Mouse (Mus musculus) fat pad, adult 2 months (tissue): ENCODE results near the gene Slc4a5.
"Not testable (repeated sequence)": the region's sequence is repeated elsewhere in the genome, so short reads cannot be mapped to it uniquely, and the experiment has no call there.

Experiments
- DNase-seq: peaks from one replicate; pipeline ENCODE4 v3.0.0-alpha.2; 2011; ENCODE audit warnings: low read depth, low spot score; ENCODE audit errors: extremely low read depth

The Slc4a5 gene

DNA sequence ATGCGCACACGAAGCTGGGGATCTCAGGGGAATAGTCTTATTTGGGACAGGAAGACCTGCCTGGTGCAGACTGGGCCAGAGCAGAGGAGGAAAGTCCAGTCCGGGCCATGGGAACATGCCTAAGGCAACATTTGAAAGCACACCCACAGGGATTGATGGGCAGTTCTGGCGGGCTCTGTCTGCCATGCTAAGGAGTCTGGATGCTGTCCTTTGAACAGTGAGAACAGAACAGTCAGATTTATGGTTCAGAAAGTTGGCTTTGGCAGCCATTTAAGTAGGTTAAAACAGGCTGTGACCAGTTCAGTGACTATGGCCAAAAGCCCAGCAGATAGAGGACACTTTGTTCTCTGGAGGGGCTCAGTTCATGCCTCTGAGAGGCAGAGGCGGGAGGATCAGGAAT, 82.6 kb downstream of the Slc4a5 start:
- peak; percentile 67 for DNase-seq

DNA sequence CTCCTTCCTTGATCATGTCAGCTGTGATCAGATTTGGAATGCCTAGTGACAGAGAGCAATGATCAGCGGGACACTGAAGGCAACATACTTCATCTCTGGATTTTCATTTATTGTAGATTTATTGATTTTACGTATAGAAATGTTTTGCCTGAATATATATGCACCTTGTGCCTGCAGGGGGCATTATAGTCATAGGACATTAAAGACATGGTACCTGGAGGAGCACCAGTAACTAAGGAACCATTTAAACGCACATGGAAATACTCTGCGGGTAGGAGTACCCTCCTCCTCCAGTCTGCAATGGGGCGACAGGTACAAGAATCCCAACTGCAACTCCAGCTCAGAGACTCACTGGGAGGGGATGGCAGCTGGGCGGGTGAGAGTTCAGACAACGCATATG, 89.4 kb downstream of the Slc4a5 start:
- DNase-seq = no peak

DNA sequence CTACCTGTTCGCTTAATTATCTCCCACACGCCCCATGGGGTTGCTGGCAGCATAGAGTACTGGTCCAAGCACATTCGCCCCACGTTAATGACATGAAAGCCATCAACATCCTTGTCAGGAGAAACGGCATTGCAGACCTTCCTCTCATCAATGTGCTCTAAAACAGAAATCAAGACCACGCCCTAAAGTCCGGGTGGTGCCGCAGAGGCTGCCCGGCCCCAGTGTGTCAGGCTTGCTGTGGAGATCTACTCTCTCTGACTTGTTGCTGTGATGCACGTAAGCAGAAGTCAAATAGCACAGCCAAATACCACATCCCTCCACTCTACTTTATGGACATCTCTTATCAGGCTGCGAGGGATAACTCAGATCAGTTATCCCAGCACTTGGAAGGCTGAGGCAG, 91.6 kb downstream of the Slc4a5 start:
- no peak for DNase-seq

DNA sequence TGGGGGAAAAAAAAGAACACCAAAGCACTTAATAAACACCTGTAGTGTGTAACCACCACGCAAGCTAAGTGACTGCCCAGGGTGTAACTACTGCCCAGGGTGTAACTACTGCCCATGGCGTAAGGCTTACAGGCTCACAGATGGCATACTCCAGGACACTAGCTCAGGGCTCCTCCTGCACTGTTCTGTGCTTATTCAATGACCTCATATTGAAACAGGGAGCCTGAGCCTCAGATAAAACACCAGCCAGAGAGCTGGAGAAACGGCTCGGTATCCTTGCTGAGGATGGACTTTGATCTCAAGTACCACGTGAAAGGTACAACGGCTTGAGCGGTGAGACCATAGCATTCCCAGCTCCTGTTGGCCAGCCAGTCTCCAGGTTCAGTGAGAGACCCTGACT, 92.4 kb downstream of the Slc4a5 start:
- no peak for DNase-seq

- DNase-seq = no peak
Measured at GRCm38 (mm10) chr6:83312514-83312913, 92.9 kb downstream of the Slc4a5 start.

- DNase-seq = peak; percentile 73
Measured at GRCm38 (mm10) chr6:83315293-83315692, 95.7 kb downstream of the Slc4a5 start.

DNA sequence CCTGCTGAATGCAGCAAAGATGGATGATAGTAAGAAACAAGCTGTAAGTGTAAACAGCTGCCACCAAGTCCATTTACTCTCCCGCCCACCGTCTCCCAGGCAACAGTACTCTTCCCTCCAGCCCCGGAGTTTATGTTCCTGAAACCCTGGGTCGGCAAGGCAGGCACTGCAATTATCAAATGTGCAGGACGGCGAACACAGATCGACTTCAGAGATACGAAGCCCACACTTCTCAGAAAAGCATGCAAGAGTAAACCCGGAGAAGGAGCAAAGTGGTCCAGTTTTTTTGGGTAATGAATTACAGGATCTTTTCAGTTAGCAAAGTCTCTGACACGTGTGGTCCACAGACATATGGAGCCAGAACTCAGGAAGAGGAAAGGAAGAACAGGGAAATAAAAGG, 96.4 kb downstream of the Slc4a5 start:
- DNase-seq = no peak

GRCm38 (mm10) chr6:83317108-83317741, 97.6 kb downstream of the Slc4a5 start:
- DNase-seq = no peak

- no peak for DNase-seq
Measured at GRCm38 (mm10) chr6:83321927-83322326, 102.3 kb downstream of the Slc4a5 start.

- DNase-seq = peak; percentile 100
Measured at GRCm38 (mm10) chr6:83322794-83323193, 103.2 kb downstream of the Slc4a5 start.

GRCm38 (mm10) chr6:83323652-83324419, 104.2 kb downstream of the Slc4a5 start:
- no peak for DNase-seq

DNA sequence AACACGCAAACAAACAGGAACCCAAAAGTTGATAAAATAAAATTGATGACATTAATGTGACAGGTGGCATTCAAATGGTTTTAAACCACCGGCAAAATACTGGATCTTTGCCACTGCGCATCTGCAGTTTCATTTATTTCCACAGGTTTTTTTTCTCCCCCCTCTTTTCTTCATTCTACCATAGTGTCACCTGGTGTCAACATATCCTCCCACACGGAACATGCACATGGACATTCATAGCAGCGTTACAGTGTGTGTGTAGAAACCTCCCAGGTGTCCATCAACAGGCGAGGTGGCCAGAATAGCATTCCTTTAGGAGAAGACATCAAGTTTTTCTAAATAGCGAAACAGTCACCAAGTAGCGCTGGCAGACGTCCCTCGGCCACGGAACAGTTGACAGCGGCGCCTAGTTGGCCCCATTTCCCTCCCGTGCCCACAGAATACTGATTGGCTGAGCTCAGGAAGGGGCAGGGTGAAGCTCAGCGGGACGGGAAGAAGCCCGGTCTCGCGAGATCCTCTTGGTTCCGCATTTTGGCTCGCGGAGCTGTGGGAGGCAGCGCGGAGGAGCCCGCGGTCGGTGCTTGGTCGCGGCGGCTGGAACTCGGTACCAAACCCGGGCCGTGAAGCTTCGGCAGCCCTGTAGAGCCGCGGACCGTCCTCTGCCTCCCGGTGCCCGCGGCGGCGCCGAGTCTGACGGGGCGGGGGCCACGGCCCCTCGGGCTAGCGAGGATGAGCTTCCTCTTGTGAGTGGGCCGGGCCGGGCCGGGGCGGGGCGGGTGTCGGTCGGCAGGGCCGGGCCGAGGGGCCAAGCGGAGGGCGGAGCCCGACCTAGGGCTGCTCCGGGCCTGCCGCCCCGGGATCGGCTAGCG, 106.1 kb downstream of the Slc4a5 start, which contains the start of the genes Mthfd2 and Mob1a:
Mthfd2 (minus strand) TSS at position 384 of the 869 bp plus-strand sequence.
Mob1a (plus strand) TSS at position 492 of the 869 bp plus-strand sequence.
- DNase-seq = peak; percentile 56

DNA sequence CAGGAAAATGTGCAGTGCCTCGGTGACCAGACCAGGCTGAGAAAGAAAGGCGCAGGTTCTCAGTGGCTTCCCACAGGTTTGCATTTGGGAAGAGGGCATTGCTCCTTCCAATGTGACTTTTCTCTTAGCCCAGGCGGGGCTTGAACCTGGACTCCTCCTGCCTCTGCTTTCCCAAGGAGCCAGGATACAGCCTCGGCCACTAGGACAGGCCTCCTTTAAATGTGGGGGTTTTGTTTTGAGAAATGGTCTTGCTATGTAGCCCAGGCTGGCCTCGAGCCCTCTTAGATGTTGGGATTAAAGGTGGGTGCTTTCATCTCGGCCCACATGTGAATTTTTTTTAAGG, 106.7 kb downstream of the Slc4a5 start:
- no peak for DNase-seq

- no peak for DNase-seq
Measured at GRCm38 (mm10) chr6:83326761-83327160, 107.1 kb downstream of the Slc4a5 start.

DNA sequence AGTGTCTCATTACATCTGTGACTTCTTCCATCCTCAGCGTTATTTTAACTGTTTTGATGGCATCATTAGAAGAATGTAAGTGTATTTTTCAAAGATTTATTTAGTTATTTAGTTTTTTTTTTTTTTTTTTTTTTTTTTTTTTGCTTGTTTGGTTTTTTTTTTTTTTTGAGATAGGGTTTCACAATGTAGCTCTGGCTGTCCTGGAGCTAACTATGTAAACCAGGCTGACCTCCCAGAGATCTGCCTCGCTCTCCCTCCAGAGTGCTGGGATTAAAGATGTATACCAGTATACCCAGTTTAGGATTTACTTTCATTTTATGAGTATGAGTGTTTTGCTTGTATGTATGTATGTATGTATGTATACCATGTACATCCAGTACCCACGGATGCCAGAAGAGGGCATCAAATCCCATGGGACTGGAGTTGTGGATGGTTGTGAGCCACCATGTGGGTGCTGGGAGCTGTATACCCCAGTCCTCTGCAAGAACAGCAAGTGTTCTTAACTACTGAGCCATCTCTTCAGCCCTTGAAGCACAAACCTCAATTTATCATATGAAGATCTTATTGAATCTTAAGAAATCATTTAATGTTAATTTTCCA, 108.1 kb downstream of the Slc4a5 start:
- no peak for DNase-seq

DNA sequence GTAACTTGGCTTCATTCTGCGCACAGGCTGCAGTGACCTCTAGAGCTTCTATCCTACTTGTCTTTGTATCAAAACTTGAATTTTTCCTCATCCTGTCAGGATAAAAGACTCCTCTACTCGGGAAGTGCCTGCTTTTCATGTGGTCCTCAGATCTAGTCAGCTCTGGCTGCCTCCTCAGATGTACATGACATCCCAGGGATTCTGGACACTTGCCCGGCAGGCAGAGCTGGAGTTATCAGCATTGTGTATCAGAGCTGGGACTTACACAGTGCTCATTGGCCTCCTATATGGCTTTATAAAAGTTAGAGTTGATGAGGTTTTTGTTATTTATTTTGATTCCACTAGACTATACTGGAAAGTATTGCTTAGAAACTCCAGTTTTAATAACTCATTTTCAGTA, 121.8 kb downstream of the Slc4a5 start:
- no peak for DNase-seq

GRCm38 (mm10) chr6:83342957-83343356, 123.3 kb downstream of the Slc4a5 start:
- DNase-seq = no peak

GRCm38 (mm10) chr6:83345285-83345684, 125.7 kb downstream of the Slc4a5 start:
- not testable (repeated sequence) for DNase-seq

DNA sequence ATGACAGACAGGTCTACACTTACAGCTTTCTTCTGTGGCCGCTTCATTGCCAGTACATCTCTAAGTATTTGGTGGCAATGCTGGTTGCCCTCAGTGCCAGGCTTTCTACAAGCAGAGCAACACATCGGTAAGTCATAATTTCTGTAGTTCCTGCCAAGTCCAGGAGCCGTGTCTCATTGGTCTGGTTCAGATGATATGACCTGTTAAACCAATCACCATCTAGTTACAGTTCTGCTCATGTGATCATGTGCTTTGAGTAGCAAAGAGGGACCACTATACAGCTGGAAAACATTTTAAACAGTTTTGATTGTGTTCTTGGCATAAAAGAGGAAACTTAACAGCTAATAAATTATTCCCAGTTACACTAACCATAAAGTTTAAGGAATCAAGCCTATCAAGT, 128.3 kb downstream of the Slc4a5 start:
- DNase-seq = no peak

- DNase-seq = peak; percentile 54
Measured at GRCm38 (mm10) chr6:83348873-83349272, 129.2 kb downstream of the Slc4a5 start, which contains the start of gene Bola3. Gene Bola3, plus strand, starts transcription at chr6:83349147.
